Mouse (Mus musculus): Measurements from ENCODE around the gene Dner. TPM values are rescaled to one million over a fixed set of nuclear protein-coding genes. Genes with fewer than 3 reads are reported as not detected.

Dner gene
- total RNA-seq, 1 experiment = 2.1 TPM

DNA sequence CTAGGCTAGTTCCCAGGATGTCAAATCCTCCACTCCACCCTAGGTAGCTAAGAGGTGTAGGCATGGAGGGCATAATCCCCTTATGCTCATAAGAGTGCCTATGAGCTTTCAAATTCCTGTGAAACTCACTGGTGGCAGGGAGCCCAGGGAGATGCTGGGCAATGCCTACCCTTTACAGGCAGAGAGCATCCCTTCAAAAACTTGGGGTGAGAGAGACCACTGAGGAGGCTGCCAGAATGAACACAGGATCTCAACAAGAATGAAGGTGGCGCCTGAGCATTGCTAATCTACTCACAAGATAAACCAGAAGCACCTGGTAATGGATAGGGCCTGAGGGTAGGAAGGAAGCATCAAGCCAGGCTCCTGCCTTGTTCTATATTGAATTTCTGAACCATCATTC, 267.7 kb downstream of the Dner start:
- TF ChIP-seq CHD2 (IDR thresholded peaks at IDR 0.05; ENCODE audit: low read depth, low read length) (no peak), ZNF384 (IDR thresholded peaks at IDR 0.05; ENCODE audit: low read depth, low read length) (no peak), ZC3H11A (IDR thresholded peaks at IDR 0.05; ENCODE audit: borderline replicate concordance, low read depth, low read length) (no peak), HCFC1 (IDR thresholded peaks at IDR 0.05; ENCODE audit: borderline replicate concordance, insufficient read depth, low read length) (no peak), MAFK (IDR thresholded peaks at IDR 0.05; ENCODE audit: insufficient read depth, low read depth, low read length) (no peak)
- Histone ChIP-seq H3K9ac (ENCODE audit: insufficient read depth, low read depth, low read length, poor library complexity, severe bottlenecking) (no peak overlapping the region), H3K4me1 (ENCODE audit: control insufficient read depth in 2 of 2, insufficient read depth in 2 of 2, low read length in 2 of 2, poor library complexity in 1 of 2) (no peaks in the 10 kb centered on the region), H3K27ac (ENCODE audit: insufficient read depth, low read depth, low read length, poor library complexity, severe bottlenecking) (no peak overlapping the region), H3K36me3 (ENCODE audit: control insufficient read depth, insufficient read depth, low read length, poor library complexity, severe bottlenecking) (no peaks in the 10 kb centered on the region), H3K9me3 (ENCODE audit: control insufficient read depth, insufficient read depth, low read depth, low read length) (no peaks in the 10 kb centered on the region), H3K4me3 (ENCODE audit: insufficient read depth in 1 of 2, low read depth in 1 of 2, low read length in 2 of 2, poor library complexity in 1 of 2, severe bottlenecking in 1 of 2) (no peak overlapping the region)
- in situ Hi-C loops (cut with MboI; ENCODE audit: low sequenced_read_pairs in 2 of 2, unreplicated experiment in 2 of 2) = no loop called here
- DNase-seq (ENCODE audit: low read depth, low spot score) = no peak

DNA sequence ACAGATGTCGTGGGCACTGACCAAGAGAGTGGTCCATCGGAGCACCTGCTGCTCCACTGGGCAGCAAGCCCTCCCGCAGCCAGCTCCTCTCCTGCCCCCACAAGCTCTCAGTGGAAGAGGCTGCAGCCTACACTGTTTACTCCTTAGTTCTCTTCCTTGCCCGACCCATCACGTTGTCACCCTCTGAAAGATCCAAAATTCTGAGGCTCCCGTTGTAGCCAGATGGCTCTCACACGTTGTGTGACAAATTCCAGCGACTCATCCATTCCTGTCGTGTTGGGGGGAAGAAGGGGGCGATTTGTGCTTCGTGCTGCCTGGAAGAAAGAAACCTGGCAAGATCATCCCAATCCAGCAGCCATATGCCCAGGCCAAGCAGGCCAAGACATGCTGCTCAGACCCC, 268.3 kb downstream of the Dner start:
- no peaks in the 10 kb centered on the region for H3K9me3 ChIP-seq (ENCODE audit: control insufficient read depth, insufficient read depth, low read depth, low read length)
- no peak overlapping the region for H3K9ac ChIP-seq (ENCODE audit: insufficient read depth, low read depth, low read length, poor library complexity, severe bottlenecking)
- no peak for DNase-seq (ENCODE audit: low read depth, low spot score)
- no peak overlapping the region for H3K4me3 ChIP-seq (ENCODE audit: insufficient read depth in 1 of 2, low read depth in 1 of 2, low read length in 2 of 2, poor library complexity in 1 of 2, severe bottlenecking in 1 of 2)
- no peak for TF ChIP-seq MAFK (IDR thresholded peaks at IDR 0.05; ENCODE audit: insufficient read depth, low read depth, low read length)
- no peak for TF ChIP-seq ZNF384 (IDR thresholded peaks at IDR 0.05; ENCODE audit: low read depth, low read length)
- no peak for TF ChIP-seq HCFC1 (IDR thresholded peaks at IDR 0.05; ENCODE audit: borderline replicate concordance, insufficient read depth, low read length)
- TF ChIP-seq ZC3H11A (IDR thresholded peaks at IDR 0.05; ENCODE audit: borderline replicate concordance, low read depth, low read length) = no peak
- no peak for TF ChIP-seq CHD2 (IDR thresholded peaks at IDR 0.05; ENCODE audit: low read depth, low read length)
- H3K27ac ChIP-seq (ENCODE audit: insufficient read depth, low read depth, low read length, poor library complexity, severe bottlenecking) = no peak overlapping the region
- in situ Hi-C loops (cut with MboI; ENCODE audit: low sequenced_read_pairs in 2 of 2, unreplicated experiment in 2 of 2) = no loop called here
- no peaks in the 10 kb centered on the region for H3K36me3 ChIP-seq (ENCODE audit: control insufficient read depth, insufficient read depth, low read length, poor library complexity, severe bottlenecking)
- no peaks in the 10 kb centered on the region for H3K4me1 ChIP-seq (ENCODE audit: control insufficient read depth in 2 of 2, insufficient read depth in 2 of 2, low read length in 2 of 2, poor library complexity in 1 of 2)

DNA sequence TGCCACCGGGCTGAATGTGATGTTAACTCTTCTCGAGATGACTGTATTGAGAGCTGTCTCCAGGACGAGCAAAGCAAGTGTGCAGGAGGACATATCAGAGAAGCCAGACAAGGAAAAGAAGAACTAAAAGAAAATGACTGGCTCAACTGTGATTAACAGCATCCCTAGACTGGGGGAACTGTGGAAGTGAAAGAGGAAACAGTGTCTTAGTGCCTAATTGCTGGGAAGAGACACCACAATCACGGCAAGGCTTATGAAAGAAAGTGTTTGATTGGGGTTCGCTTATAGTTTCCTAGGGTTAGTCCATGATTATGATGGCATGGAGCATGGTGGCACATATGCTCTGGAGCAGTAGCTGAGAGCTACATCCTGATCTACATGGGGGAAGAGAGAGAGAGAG, 269.3 kb downstream of the Dner start:
- Histone ChIP-seq H3K4me3 (ENCODE audit: insufficient read depth in 1 of 2, low read depth in 1 of 2, low read length in 2 of 2, poor library complexity in 1 of 2, severe bottlenecking in 1 of 2) (no peak overlapping the region), H3K9me3 (ENCODE audit: control insufficient read depth, insufficient read depth, low read depth, low read length) (no peaks in the 10 kb centered on the region), H3K9ac (ENCODE audit: insufficient read depth, low read depth, low read length, poor library complexity, severe bottlenecking) (no peak overlapping the region), H3K36me3 (ENCODE audit: control insufficient read depth, insufficient read depth, low read length, poor library complexity, severe bottlenecking) (no peaks in the 10 kb centered on the region), H3K4me1 (ENCODE audit: control insufficient read depth in 2 of 2, insufficient read depth in 2 of 2, low read length in 2 of 2, poor library complexity in 1 of 2) (no peaks in the 10 kb centered on the region), H3K27ac (ENCODE audit: insufficient read depth, low read depth, low read length, poor library complexity, severe bottlenecking) (no peak overlapping the region)
- no peak for DNase-seq (ENCODE audit: low read depth, low spot score)
- in situ Hi-C loops (cut with MboI; ENCODE audit: low sequenced_read_pairs in 2 of 2, unreplicated experiment in 2 of 2) = no loop called here
- TF ChIP-seq MAFK (IDR thresholded peaks at IDR 0.05; ENCODE audit: insufficient read depth, low read depth, low read length) (no peak), HCFC1 (IDR thresholded peaks at IDR 0.05; ENCODE audit: borderline replicate concordance, insufficient read depth, low read length) (no peak), ZNF384 (IDR thresholded peaks at IDR 0.05; ENCODE audit: low read depth, low read length) (no peak), CHD2 (IDR thresholded peaks at IDR 0.05; ENCODE audit: low read depth, low read length) (no peak), ZC3H11A (IDR thresholded peaks at IDR 0.05; ENCODE audit: borderline replicate concordance, low read depth, low read length) (no peak)

DNA sequence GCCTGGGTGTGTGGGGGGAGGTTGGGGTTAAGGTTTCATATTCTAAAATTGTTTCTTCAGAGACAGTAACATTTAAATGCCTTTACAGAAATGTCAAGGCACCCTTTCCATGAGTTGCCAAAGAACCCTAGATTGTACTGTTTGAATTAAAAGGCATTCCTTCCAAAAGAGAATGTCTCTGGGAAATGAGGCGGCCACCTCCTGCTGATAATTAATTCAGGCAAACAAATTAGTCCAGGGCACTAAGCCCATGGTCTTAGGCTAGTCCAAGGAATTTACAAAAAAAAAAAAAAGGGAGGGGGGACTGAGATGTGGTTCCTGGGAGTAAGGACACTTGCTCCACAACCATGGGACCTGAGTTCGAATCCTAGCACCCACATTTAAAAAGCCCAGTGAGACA, 273.1 kb downstream of the Dner start:
- Histone ChIP-seq H3K4me1 (ENCODE audit: control insufficient read depth in 2 of 2, insufficient read depth in 2 of 2, low read length in 2 of 2, poor library complexity in 1 of 2) (no peaks in the 10 kb centered on the region), H3K9me3 (ENCODE audit: control insufficient read depth, insufficient read depth, low read depth, low read length) (no peaks in the 10 kb centered on the region), H3K27ac (ENCODE audit: insufficient read depth, low read depth, low read length, poor library complexity, severe bottlenecking) (no peak overlapping the region), H3K36me3 (ENCODE audit: control insufficient read depth, insufficient read depth, low read length, poor library complexity, severe bottlenecking) (no peaks in the 10 kb centered on the region), H3K4me3 (ENCODE audit: insufficient read depth in 1 of 2, low read depth in 1 of 2, low read length in 2 of 2, poor library complexity in 1 of 2, severe bottlenecking in 1 of 2) (no peak overlapping the region), H3K9ac (ENCODE audit: insufficient read depth, low read depth, low read length, poor library complexity, severe bottlenecking) (no peak overlapping the region)
- in situ Hi-C loops (cut with MboI; ENCODE audit: low sequenced_read_pairs in 2 of 2, unreplicated experiment in 2 of 2) = no loop called here
- DNase-seq (ENCODE audit: low read depth, low spot score) = no peak
- TF ChIP-seq ZNF384 (IDR thresholded peaks at IDR 0.05; ENCODE audit: low read depth, low read length) = no peak
- no peak for TF ChIP-seq CHD2 (IDR thresholded peaks at IDR 0.05; ENCODE audit: low read depth, low read length)
- TF ChIP-seq MAFK (IDR thresholded peaks at IDR 0.05; ENCODE audit: insufficient read depth, low read depth, low read length) = no peak
- no peak for TF ChIP-seq HCFC1 (IDR thresholded peaks at IDR 0.05; ENCODE audit: borderline replicate concordance, insufficient read depth, low read length)
- no peak for TF ChIP-seq ZC3H11A (IDR thresholded peaks at IDR 0.05; ENCODE audit: borderline replicate concordance, low read depth, low read length)

DNA sequence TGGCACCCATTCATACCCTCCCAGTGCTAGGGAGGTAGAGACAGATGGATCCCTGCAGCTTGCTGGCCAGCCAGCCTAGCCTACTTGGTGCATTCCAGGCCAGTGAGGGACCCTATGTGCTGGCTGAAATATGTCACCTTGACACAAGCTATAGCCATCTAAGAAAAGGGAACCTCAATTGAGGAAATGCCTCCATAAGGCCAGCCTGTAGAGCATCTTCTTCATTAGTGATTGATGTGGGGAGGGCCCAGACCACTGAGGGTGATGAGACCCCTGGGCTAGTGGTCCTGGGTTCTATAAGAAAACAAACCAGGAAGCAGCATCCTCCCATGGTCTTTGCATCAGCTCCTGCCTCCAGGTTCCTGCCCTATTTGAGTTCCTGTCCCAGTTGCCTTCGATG, 274.2 kb downstream of the Dner start:
- H3K9me3 ChIP-seq (ENCODE audit: control insufficient read depth, insufficient read depth, low read depth, low read length) = no peaks in the 10 kb centered on the region
- in situ Hi-C loops (cut with MboI; ENCODE audit: low sequenced_read_pairs in 2 of 2, unreplicated experiment in 2 of 2) = no loop called here
- H3K9ac ChIP-seq (ENCODE audit: insufficient read depth, low read depth, low read length, poor library complexity, severe bottlenecking) = no peak overlapping the region
- H3K36me3 ChIP-seq (ENCODE audit: control insufficient read depth, insufficient read depth, low read length, poor library complexity, severe bottlenecking) = no peaks in the 10 kb centered on the region
- no peaks in the 10 kb centered on the region for H3K4me1 ChIP-seq (ENCODE audit: control insufficient read depth in 2 of 2, insufficient read depth in 2 of 2, low read length in 2 of 2, poor library complexity in 1 of 2)
- no peak overlapping the region for H3K27ac ChIP-seq (ENCODE audit: insufficient read depth, low read depth, low read length, poor library complexity, severe bottlenecking)
- TF ChIP-seq MAFK (IDR thresholded peaks at IDR 0.05; ENCODE audit: insufficient read depth, low read depth, low read length) (no peak), ZNF384 (IDR thresholded peaks at IDR 0.05; ENCODE audit: low read depth, low read length) (no peak), CHD2 (IDR thresholded peaks at IDR 0.05; ENCODE audit: low read depth, low read length) (no peak), HCFC1 (IDR thresholded peaks at IDR 0.05; ENCODE audit: borderline replicate concordance, insufficient read depth, low read length) (no peak), ZC3H11A (IDR thresholded peaks at IDR 0.05; ENCODE audit: borderline replicate concordance, low read depth, low read length) (no peak)
- H3K4me3 ChIP-seq (ENCODE audit: insufficient read depth in 1 of 2, low read depth in 1 of 2, low read length in 2 of 2, poor library complexity in 1 of 2, severe bottlenecking in 1 of 2) = no peak overlapping the region
- DNase-seq (ENCODE audit: low read depth, low spot score) = no peak

Data from ES-E14 (cell line).